Mouse (Mus musculus): Measurements from ENCODE around the gene Ramp2.

Ramp2 gene

DNA sequence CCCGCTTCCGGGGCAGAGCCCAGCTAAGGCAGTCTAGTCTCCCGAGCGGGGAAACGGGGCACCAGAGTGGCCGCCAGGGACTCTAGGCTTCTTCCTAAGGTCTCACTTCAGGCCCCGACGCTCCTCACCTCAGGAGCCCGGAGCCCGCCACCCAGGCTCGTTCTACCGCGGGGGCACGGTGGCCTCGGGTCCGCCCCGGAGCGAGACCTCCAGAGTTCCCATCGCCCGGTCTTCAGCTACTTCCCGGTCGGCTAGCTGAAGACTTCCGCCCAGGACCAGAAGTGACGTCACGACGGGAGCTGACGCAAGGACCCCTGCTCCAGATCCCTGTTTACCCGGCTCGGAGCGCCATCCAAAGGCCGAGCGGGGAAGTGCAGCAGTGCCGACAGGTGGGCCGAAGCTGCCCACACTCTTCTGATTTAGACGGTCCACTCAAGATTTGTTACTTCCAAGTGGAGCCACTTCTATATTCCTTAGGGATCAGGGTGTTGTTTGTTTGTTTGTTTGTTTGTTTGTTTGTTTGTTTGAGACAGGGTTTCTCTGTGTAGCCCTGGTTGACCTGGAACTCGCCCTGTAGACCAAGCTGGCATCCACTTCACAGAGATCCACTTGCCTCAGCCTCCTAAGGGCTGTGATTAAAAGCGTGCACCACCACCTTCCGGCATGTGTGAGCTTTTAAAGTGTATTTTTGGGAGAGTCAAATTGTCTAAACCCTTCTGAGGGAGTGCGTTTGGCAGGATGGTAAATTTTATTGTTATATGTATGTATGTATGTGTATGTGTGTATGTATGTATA is 56.4 kb downstream of the Ramp2 start, which contains the start of gene Becn1:
Gene Becn1 (minus strand): TSS at position 283 of the 795 bp plus-strand sequence.
- in situ Hi-C loops (cut with MboI; ENCODE audit: unreplicated experiment in 2 of 2) = loop anchor here (5.0 to 10.0 kb wide), 2 partner anchors 87 to 90 kb away; no protein-coding TSS in a partner anchor

GRCm38 (mm10) chr11:101307744-101308143 is 61.9 kb downstream of the Ramp2 start:
- in situ Hi-C loops (cut with MboI; ENCODE audit: unreplicated experiment in 2 of 2) = loop anchor here in 1 of 2 experiments (10.0 kb wide), 1 partner anchor 93 kb away; no protein-coding TSS in a partner anchor
